Mouse (Mus musculus) heart, adult 2 months (tissue): ENCODE measurements around the gene Anxa11.

Source experiments
- CTCF ChIP-seq: fragments of 200-600 bp; IDR thresholded peaks from 2 replicates; pipeline ENCODE4 v1.8.1; 2022; ENCODE audit warnings: antibody characterized with exemption, mild to moderate bottlenecking, moderate library complexity
- EP300 ChIP-seq: fragments of 200-500 bp; IDR thresholded peaks from 2 replicates; pipeline ENCODE4 v1.6.1; 2011; ENCODE audit warnings: low read depth, low read length, control low read depth; ENCODE audit not compliant: insufficient read depth
- POLR2A ChIP-seq: fragments of 200-500 bp; IDR thresholded peaks from 2 replicates; pipeline ENCODE4 v1.6.1; 2011; ENCODE audit warnings: mild to moderate bottlenecking, low read depth, low read length, control low read depth; ENCODE audit not compliant: insufficient read depth

- TF ChIP-seq CTCF (no peak), POLR2A (no peak), EP300 (no peak)
These were observed 21.8 kb downstream of the Anxa11 start for GRCm38 (mm10) chr14:25863721-25864120.
